Mouse (Mus musculus) hindbrain, postnatal 0 days (tissue): ENCODE results near the gene Dusp1. TPM values are rescaled to one million over a fixed set of nuclear protein-coding genes. Genes with fewer than 3 reads are reported as not detected.

Source experiments
- ATAC-seq: fragments of 200-750 bp; cut with Nextera tagmentation; 2 replicates; pipeline ENCODE4 v1.8.0; 2017; ENCODE audit warnings: mild to moderate bottlenecking, moderate TSS enrichment, moderate library complexity
- DNase-seq: peaks from one replicate; pipeline ENCODE4 v3.0.0-alpha.2; 2015; ENCODE audit warnings: low spot score
- H3K27ac ChIP-seq: fragments of 300-500 bp; sonication (generic); 2 replicates; pipeline ENCODE4 v1.5.1; 2014; ENCODE audit warnings: mild to moderate bottlenecking
- H3K27me3 ChIP-seq: fragments of 300-500 bp; sonication (generic); 2 replicates; pipeline ENCODE4 v1.6.1; 2014; ENCODE audit warnings: low read length, mixed read lengths; ENCODE audit not compliant: insufficient read depth
- H3K36me3 ChIP-seq: fragments of 300-500 bp; sonication (generic); 2 replicates; pipeline ENCODE4 v1.6.1; 2014; ENCODE audit warnings: low read length, mixed read lengths; ENCODE audit not compliant: insufficient read depth
- H3K4me1 ChIP-seq: fragments of 300-500 bp; sonication (generic); 2 replicates; pipeline ENCODE4 v1.6.1; 2014; ENCODE audit warnings: antibody characterized with exemption, low read length, mixed read lengths; ENCODE audit not compliant: insufficient read depth
- H3K4me2 ChIP-seq: fragments of 300-500 bp; sonication (generic); 2 replicates; pipeline ENCODE4 v1.6.1; 2014; ENCODE audit warnings: low read depth, mild to moderate bottlenecking, low read length, moderate library complexity, mixed read lengths
- H3K4me3 ChIP-seq: fragments of 300-500 bp; sonication (generic); 2 replicates; pipeline ENCODE4 v1.5.1; 2014; ENCODE audit warnings: low read length
- H3K9ac ChIP-seq: fragments of 300-500 bp; sonication (generic); replicated peaks from 2 replicates; pipeline ENCODE4 v1.6.1; 2014; ENCODE audit warnings: mild to moderate bottlenecking, low read length, moderate library complexity, mixed read lengths
- H3K9me3 ChIP-seq: fragments of 300-500 bp; sonication (generic); 2 replicates; pipeline ENCODE4 v1.6.1; 2016; ENCODE audit warnings: low read length, mixed read lengths
- CTCF ChIP-seq: IDR thresholded peaks from 2 replicates; pipeline ENCODE4 v1.5.1; 2016; ENCODE audit warnings: antibody characterized with exemption, control low read depth, low read depth
- WGBS: fragments of 180-500 bp; shearing (Covaris S2); extraction: QIAGEN DNeasy Blood & Tissue Kit; methylation state at CpG from one replicate; pipeline ENCODE4 v1.1.7; 2014; 5-methylcytosine and 5-hydroxymethylcytosine counted together
- polyA plus RNA-seq: library from polyadenylated mRNA; unstranded; fragments of >200 nt; fragmentation: Nextera tagmentation; extraction: Ambion mirVana; gene quantifications from 2 replicates; pipeline ENCODE4 v1.2.1, GENCODE M21; 2015
- total RNA-seq: library from RNA; depleted of rRNA; stranded (reverse); fragments of >200 nt; gene quantifications from 2 replicates; pipeline ENCODE4 v1.2.3, GENCODE M21; 2014

Dusp1 gene
- total and polyA plus RNA-seq, 2 experiments from 2014 or later: 27.0 to 51.4 TPM

DNA sequence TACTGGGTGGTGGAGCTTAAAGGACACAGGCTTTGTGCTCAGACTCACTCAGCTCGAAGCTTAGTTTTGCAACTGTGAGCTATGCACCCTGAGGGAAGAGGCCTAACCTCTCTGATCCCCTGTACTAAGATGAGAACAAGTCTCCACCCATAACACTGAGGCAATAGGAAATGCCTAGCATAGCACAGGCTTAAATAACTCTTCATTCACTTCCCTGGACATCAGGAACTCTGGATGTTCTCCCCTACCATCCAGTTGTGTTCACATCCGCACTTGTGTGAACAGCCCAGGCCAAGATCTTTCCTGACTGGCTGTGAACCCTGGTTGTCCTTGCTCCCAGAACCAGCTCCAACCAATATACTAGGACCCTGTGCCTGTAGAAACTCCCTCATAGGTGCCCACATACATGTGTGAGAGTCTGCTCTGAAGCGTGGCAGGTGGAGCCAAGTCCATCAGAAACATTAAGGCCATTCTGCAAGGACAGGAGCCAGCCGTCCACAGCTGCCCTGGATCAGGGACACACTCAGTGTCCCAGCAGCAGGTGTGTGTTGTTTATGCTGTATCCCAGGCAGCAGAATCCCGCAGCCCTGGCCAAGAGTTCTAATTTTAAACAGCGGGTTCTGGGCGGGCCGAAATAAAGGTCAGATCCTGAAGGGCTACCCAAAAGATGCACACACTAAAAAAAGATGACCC lies 73.1 kb downstream of the Dusp1 start:
- 85% methylated on average over 8 of the region's 8 CpGs for WGBS
- H3K9ac ChIP-seq: no peak overlapping the region
- DNase-seq: no peak
- no peaks in the 10 kb centered on the region; the same call in 1 of the 2 replicates for H3K9me3 ChIP-seq
- no peaks in the 10 kb centered on the region for H3K4me1 ChIP-seq
- H3K36me3 ChIP-seq: no peaks in the 10 kb centered on the region
- TF ChIP-seq CTCF: no peak
- no peak for ATAC-seq
- no peaks in the 10 kb centered on the region for H3K27me3 ChIP-seq
- H3K27ac ChIP-seq: no peak overlapping the region
- no peak overlapping the region for H3K4me2 ChIP-seq
- H3K4me3 ChIP-seq: no peak overlapping the region

GRCm38 (mm10) chr17:26487917-26488316 lies 74.0 kb downstream of the Dusp1 start:
- no peaks in the 10 kb centered on the region for H3K27me3 ChIP-seq
- no peak overlapping the region for H3K4me3 ChIP-seq
- no peaks in the 10 kb centered on the region for H3K4me1 ChIP-seq
- no peaks in the 10 kb centered on the region for H3K36me3 ChIP-seq
- H3K9me3 ChIP-seq: no peaks in the 10 kb centered on the region
- H3K27ac ChIP-seq: no peak overlapping the region
- TF ChIP-seq CTCF: no peak
- 94% methylated on average over 4 of the region's 4 CpGs for WGBS
- no peak overlapping the region for H3K4me2 ChIP-seq
- H3K9ac ChIP-seq: no peak overlapping the region
- ATAC-seq: no peak
- DNase-seq: no peak

GRCm38 (mm10) chr17:26487266-26487665 lies 74.7 kb downstream of the Dusp1 start:
- Histone ChIP-seq H3K4me3 (no peak overlapping the region), H3K36me3 (no peaks in the 10 kb centered on the region), H3K4me2 (no peak overlapping the region), H3K4me1 (no peaks in the 10 kb centered on the region), H3K9ac (no peak overlapping the region), H3K27ac (no peak overlapping the region), H3K9me3 (no peaks in the 10 kb centered on the region), H3K27me3 (no peaks in the 10 kb centered on the region)
- no peak for TF ChIP-seq CTCF
- WGBS: 50% methylated on average over 5 of the region's 5 CpGs
- DNase-seq: no peak
- no peak for ATAC-seq

DNA sequence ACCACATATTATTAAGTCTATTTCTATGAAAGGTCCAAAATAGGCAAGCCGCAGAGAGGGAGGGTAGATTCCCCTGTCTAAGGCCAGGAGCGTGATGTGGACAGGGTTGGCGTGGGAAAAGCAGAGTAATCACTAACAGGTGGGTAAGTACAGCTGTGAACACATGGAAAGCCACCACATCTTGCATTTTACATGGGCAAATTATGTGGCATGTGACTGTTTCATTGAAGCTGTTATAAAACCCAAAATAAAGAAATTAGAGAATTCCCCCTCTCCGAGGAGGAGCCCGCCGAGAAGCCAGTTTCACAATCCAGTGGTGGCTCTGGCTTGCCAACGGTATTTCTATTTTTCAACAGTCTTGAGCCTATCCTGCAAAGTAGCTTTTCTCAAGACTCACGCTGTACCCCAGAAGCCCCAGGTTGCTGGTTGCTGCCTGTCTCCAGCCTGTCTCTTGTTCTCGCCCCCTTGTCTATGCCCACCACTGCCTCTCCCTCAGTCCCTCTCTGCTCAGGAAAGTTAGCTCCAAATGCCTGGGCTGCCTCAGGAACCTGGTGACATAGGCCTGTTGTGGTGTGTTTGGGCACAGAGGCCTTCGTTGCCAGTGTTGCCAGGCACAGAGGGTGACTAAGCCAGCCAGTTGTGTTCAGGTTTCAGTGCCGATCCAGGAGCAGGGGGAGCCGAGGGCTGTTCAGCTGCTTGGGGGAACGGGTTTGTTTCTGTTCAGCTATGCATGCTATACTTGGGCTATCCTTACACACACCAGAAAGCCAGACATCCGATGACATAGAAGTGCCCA lies 77.1 kb downstream of the Dusp1 start:
- no peak overlapping the region for H3K4me3 ChIP-seq
- no peak overlapping the region for H3K4me2 ChIP-seq
- no peaks in the 10 kb centered on the region for H3K9me3 ChIP-seq
- no peak for TF ChIP-seq CTCF
- H3K27me3 ChIP-seq: no peaks in the 10 kb centered on the region
- no peak overlapping the region for H3K27ac ChIP-seq
- H3K9ac ChIP-seq: no peak overlapping the region
- H3K36me3 ChIP-seq: no peaks in the 10 kb centered on the region
- no peaks in the 10 kb centered on the region for H3K4me1 ChIP-seq
- WGBS: 84% methylated on average over 14 of the region's 14 CpGs
- DNase-seq: no peak
- no peak for ATAC-seq

GRCm38 (mm10) chr17:26480956-26481355 lies 81.0 kb downstream of the Dusp1 start:
- no peaks in the 10 kb centered on the region for H3K4me1 ChIP-seq
- H3K36me3 ChIP-seq: no peaks in the 10 kb centered on the region
- H3K9me3 ChIP-seq: no peaks in the 10 kb centered on the region
- no peak overlapping the region for H3K4me3 ChIP-seq
- DNase-seq (no peak), ATAC-seq (no peak)
- no peak for TF ChIP-seq CTCF
- H3K27ac ChIP-seq: no peak overlapping the region
- no peak overlapping the region for H3K9ac ChIP-seq
- H3K4me2 ChIP-seq: no peak overlapping the region
- H3K27me3 ChIP-seq: no peaks in the 10 kb centered on the region
- WGBS: 78% methylated on average over 4 of the region's 4 CpGs

DNA sequence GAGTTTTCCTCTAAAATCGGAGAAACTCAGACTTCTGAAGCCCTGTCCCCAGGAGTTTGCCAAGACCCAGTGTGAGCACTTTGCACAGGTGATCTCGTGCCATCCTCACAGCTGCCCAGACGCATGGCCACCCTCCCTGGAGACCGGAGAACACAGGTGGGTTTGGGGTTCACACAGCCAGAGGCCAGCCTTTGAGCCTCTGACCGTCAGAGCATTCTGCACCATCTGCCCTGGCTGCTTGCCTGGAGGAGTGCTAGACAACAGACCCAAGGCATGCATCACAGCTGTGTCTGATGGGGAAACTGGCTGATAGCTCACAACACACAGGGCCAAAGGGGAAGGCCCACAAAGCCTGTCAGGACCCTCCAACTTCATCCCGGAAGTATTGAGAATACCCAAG lies 82.3 kb downstream of the Dusp1 start:
- no peaks in the 10 kb centered on the region for H3K36me3 ChIP-seq
- no peaks in the 10 kb centered on the region for H3K4me1 ChIP-seq
- no peak for TF ChIP-seq CTCF
- 51% methylated on average over 6 of the region's 6 CpGs for WGBS
- H3K4me2 ChIP-seq: no peak overlapping the region
- no peak overlapping the region for H3K27ac ChIP-seq
- no peak overlapping the region for H3K9ac ChIP-seq
- DNase-seq (peak; percentile 66), ATAC-seq (peak; percentile 62)
- no peak overlapping the region for H3K4me3 ChIP-seq
- H3K9me3 ChIP-seq: no peaks in the 10 kb centered on the region
- no peaks in the 10 kb centered on the region for H3K27me3 ChIP-seq

DNA sequence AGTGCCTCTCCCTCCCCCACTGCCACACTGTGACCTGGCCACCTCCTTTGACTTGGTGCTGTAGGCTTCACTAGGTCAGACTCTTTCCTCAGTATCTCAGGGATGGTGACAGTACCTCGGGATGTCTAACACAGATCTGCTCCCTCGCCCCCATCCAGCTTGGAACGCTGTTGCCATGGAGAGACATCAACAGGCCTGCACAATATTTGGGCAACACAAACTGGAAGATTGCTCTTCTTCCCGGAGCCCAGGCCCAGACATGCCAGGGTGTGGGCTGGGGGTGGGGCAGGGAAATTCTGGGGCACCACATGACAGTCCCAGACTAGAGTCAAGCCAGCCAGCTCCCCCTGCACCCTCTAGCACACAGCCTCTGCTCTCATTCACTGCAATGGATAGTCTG lies 83.3 kb downstream of the Dusp1 start:
- no peak for DNase-seq
- Histone ChIP-seq H3K9me3 (no peaks in the 10 kb centered on the region), H3K4me2 (no peak overlapping the region), H3K4me3 (no peak overlapping the region), H3K27me3 (no peaks in the 10 kb centered on the region), H3K9ac (no peak overlapping the region), H3K36me3 (no peaks in the 10 kb centered on the region), H3K4me1 (no peaks in the 10 kb centered on the region), H3K27ac (no peak overlapping the region)
- ATAC-seq: no peak
- no peak for TF ChIP-seq CTCF
- 64% methylated on average over 4 of the region's 4 CpGs for WGBS
